Mouse (Mus musculus) C2C12 (cell line): ENCODE measurements at regions not wholly inside any gene's neighbourhood (a gene's known extent, or its start where the extent isn't known, plus 50 kb on each side); places are given as distances from the start of the nearest gene placed in this dataset.
"Not testable (repeated sequence)": the region's sequence is repeated elsewhere in the genome, so short reads cannot be mapped to it uniquely, and the experiment has no call there.

Experiments used
- H3K27me3 ChIP-seq: one replicate; pipeline ENCODE4 v1.6.1; 2011; ENCODE audit not compliant: control insufficient read depth, insufficient read depth, insufficient read length
- H3K36me3 ChIP-seq: one replicate; pipeline ENCODE4 v1.6.1; 2011; ENCODE audit not compliant: control insufficient read depth, insufficient read depth
- H3K4me3 ChIP-seq: one replicate; pipeline ENCODE4 v1.5.1; 2011; ENCODE audit warnings: mild to moderate bottlenecking, control low read depth; ENCODE audit not compliant: poor library complexity, insufficient read depth, severe bottlenecking
- H3K79me2 ChIP-seq: one replicate; pipeline ENCODE4 v1.6.1; 2011; ENCODE audit not compliant: control insufficient read depth, insufficient read depth
- H3K79me3 ChIP-seq: one replicate; pipeline ENCODE4 v1.6.1; 2011; ENCODE audit warnings: low read depth, control low read depth
- H3ac ChIP-seq: one replicate; pipeline ENCODE3; 2011; ENCODE audit warnings: low read depth; ENCODE audit not compliant: control insufficient read depth, insufficient read length
- CEBPB ChIP-seq: IDR thresholded peaks from one replicate; pipeline ENCODE4 v1.6.1; 2011; ENCODE audit warnings: low read depth, mild to moderate bottlenecking, control low read depth, moderate library complexity
- CTCF ChIP-seq: IDR thresholded peaks from one replicate; pipeline ENCODE4 v1.5.1; 2011; ENCODE audit not compliant: control insufficient read depth, insufficient read depth, insufficient read length
- FOSL1 ChIP-seq: IDR thresholded peaks from one replicate; pipeline ENCODE4 v1.8.0; 2011; ENCODE audit warnings: mild to moderate bottlenecking, low read length; ENCODE audit not compliant: poor library complexity, insufficient read depth, severe bottlenecking
- MAX ChIP-seq: IDR thresholded peaks from one replicate; pipeline ENCODE4 v1.6.1; 2011; ENCODE audit warnings: mild to moderate bottlenecking, control low read depth
- MYOD1 ChIP-seq: IDR thresholded peaks from one replicate; pipeline ENCODE4 v1.6.1; 2011; ENCODE audit warnings: low read depth; ENCODE audit not compliant: control insufficient read depth, insufficient read length
- MYOG ChIP-seq: IDR thresholded peaks from one replicate; pipeline ENCODE4 v1.6.1; 2011; ENCODE audit not compliant: control insufficient read depth, insufficient read length; ENCODE audit errors: extremely low read depth
- USF1 ChIP-seq: IDR thresholded peaks from one replicate; pipeline ENCODE4 v1.6.1; 2011; ENCODE audit warnings: low read depth, mild to moderate bottlenecking, control low read depth, moderate library complexity

DNA sequence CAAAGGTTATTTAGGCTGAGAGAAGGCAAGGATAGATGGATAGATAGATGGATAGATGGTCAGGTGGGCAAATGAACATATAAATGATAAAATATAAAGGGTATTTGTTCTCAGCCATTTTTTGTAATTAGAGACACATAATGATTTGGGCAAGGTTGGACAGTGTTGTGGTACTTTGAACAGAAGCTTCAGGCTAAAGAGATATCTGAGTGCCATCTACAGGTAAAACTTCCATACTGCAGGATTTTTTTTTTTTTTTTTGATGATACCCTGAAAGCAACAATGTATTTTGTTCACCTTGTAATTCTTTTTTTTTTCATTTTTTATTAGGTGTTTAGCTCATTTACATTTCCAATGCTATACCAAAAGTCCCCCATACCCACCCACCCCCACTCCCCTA lies 110.1 kb upstream of the Trabd2b start:
- Histone ChIP-seq H3K4me3 (no peak overlapping the region), H3K79me3 (no peaks in the 10 kb centered on the region), H3K79me2 (no peaks in the 10 kb centered on the region), H3ac (no peak overlapping the region), H3K36me3 (no peaks in the 10 kb centered on the region), H3K27me3 (no peaks in the 10 kb centered on the region)
- no peak for TF ChIP-seq FOSL1
- TF ChIP-seq CTCF = no peak
- no peak for TF ChIP-seq CEBPB
- TF ChIP-seq MAX = no peak
- TF ChIP-seq USF1 = no peak
- TF ChIP-seq MYOG = no peak
- TF ChIP-seq MYOD1 = no peak

DNA sequence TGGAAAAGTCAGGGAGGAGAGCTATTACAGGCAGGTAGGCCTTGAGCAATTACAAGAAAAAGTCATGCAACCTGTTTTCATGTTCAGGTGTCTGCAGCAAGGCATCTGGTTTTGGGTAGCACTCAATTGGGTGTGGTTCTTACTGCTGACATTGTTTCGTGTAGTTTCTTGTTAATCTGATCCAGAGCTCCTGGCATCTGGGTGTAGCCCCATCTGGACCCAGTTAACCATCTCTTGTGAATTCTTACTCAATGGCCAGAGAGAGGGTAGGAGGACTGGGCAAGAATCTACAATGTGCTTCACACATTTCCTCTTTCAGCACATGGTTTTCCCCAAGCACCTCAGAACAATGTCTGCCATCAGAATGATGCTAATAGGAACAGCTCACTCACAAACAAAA lies 108.0 kb upstream of the Trabd2b start:
- H3K4me3 ChIP-seq, H3ac ChIP-seq, H3K27me3 ChIP-seq, H3K79me2 ChIP-seq, H3K36me3 ChIP-seq, H3K79me3 ChIP-seq: not testable (repeated sequence)

DNA sequence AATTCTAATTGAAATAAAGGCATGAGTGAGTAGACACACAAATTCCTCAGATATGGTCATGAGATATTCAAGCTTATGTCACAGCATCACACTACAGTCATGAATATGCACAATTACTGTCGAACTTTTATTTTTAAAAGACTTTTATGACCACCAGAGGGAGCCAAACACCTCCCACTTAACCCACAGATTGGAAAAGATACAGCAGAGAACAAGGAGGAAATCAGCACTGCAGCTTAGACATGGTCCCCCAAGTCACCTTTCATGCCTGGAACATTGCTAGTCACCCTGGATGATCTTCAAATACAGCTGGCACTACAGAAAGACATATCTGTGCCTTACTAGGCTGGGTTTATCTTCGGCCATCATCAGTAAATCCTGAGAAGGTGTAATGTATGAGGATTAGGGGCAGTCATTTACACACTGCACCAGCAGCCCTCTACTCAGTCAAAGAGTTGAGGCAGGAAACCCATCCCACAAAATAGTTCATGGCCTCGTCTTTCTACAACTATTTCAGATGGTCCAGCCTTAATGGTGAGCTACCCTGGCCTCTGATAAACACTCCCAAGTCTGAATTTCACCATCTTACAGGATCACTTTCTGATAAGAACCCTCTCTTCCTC lies 106.0 kb upstream of the Trabd2b start:
- Histone ChIP-seq H3K36me3 (no peaks in the 10 kb centered on the region), H3K79me2 (no peaks in the 10 kb centered on the region), H3ac (no peak overlapping the region), H3K4me3 (no peak overlapping the region), H3K27me3 (no peaks in the 10 kb centered on the region), H3K79me3 (no peaks in the 10 kb centered on the region)
- TF ChIP-seq FOSL1 (no peak), CEBPB (no peak)

- H3K36me3 ChIP-seq = no peaks in the 10 kb centered on the region
- no peak overlapping the region for H3ac ChIP-seq
- H3K27me3 ChIP-seq = no peaks in the 10 kb centered on the region
- TF ChIP-seq MAX (no peak), USF1 (no peak), CEBPB (no peak), MYOG (no peak), FOSL1 (no peak), MYOD1 (no peak), CTCF (no peak)
- H3K79me3 ChIP-seq = no peaks in the 10 kb centered on the region
- H3K4me3 ChIP-seq = no peak overlapping the region
- no peaks in the 10 kb centered on the region for H3K79me2 ChIP-seq
Measured at GRCm38 (mm10) chr4:114304654-114305053, 101.9 kb upstream of the Trabd2b start.

DNA sequence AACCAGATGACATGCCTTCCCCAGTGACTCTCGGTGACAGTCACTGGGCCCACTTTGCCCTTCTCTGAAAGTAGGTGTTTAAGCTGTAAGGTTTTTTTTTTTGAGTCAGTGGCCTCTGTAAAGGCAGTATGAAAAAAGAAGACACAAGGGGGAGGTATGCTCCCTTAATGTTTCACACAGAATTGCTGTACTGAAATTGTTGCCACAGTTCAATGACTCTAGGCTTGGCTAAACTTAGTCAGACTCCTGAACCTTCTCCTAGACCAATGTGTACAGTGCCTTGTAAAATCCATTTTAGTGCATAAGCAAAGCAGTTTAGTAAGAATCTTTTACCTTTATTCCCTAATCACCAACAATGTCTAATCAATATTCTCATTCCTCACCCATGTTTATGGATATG lies 99.0 kb upstream of the Trabd2b start:
- Histone ChIP-seq H3K27me3 (no peaks in the 10 kb centered on the region), H3K36me3 (no peaks in the 10 kb centered on the region), H3K79me2 (no peaks in the 10 kb centered on the region), H3K4me3 (no peak overlapping the region), H3ac (no peak overlapping the region), H3K79me3 (no peaks in the 10 kb centered on the region)
- TF ChIP-seq MYOD1 (no peak), MYOG (no peak), CEBPB (no peak), FOSL1 (no peak), MAX (no peak)

- no peak overlapping the region for H3K4me3 ChIP-seq
- H3ac ChIP-seq = no peak overlapping the region
- H3K36me3 ChIP-seq = no peaks in the 10 kb centered on the region
- TF ChIP-seq MYOG (no peak), USF1 (no peak), CEBPB (no peak), FOSL1 (no peak), CTCF (no peak), MYOD1 (no peak), MAX (no peak)
- H3K79me3 ChIP-seq = no peaks in the 10 kb centered on the region
- no peaks in the 10 kb centered on the region for H3K79me2 ChIP-seq
- H3K27me3 ChIP-seq = no peaks in the 10 kb centered on the region
Measured at GRCm38 (mm10) chr4:114308518-114308917, 98.0 kb upstream of the Trabd2b start.
